Mouse (Mus musculus) midbrain, embryonic 14.5 days (tissue): ENCODE results near the gene Pja2. TPM values are rescaled to one million over a fixed set of nuclear protein-coding genes. Genes with fewer than 3 reads are reported as not detected.
"Not testable (repeated sequence)": the region's sequence is repeated elsewhere in the genome, so short reads cannot be mapped to it uniquely, and the experiment has no call there.

Source experiments
- ATAC-seq: fragments of 200-750 bp; cut with Nextera tagmentation; 2 replicates; pipeline ENCODE4 v1.8.0; 2017; ENCODE audit warnings: moderate number of reproducible peaks, moderate library complexity; ENCODE audit not compliant: low FRiP score, low TSS enrichment
- DNase-seq: peaks from one replicate; pipeline ENCODE4 v3.0.0-alpha.2; 2015
- H3K27ac ChIP-seq: fragments of 300-500 bp; sonication (generic); replicated peaks from 2 replicates; pipeline ENCODE4 v1.5.1; 2014; ENCODE audit warnings: mild to moderate bottlenecking, low read depth, low read length, moderate library complexity
- H3K27me3 ChIP-seq: fragments of 300-500 bp; sonication (generic); 2 replicates; pipeline ENCODE4 v1.6.1; 2014; ENCODE audit warnings: low read length, control low read depth, mixed read lengths; ENCODE audit not compliant: control insufficient read depth, insufficient read depth
- H3K36me3 ChIP-seq: fragments of 300-500 bp; sonication (generic); 2 replicates; pipeline ENCODE4 v1.6.1; 2014; ENCODE audit warnings: low read length, control low read depth; ENCODE audit not compliant: control insufficient read depth, insufficient read depth
- H3K4me1 ChIP-seq: fragments of 300-500 bp; sonication (generic); 2 replicates; pipeline ENCODE4 v1.6.1; 2014; ENCODE audit warnings: mild to moderate bottlenecking, antibody characterized with exemption, low read length, control low read depth; ENCODE audit not compliant: control insufficient read depth, insufficient read depth
- H3K4me2 ChIP-seq: fragments of 300-500 bp; sonication (generic); 2 replicates; pipeline ENCODE4 v1.6.1; 2014; ENCODE audit warnings: mild to moderate bottlenecking, low read length, moderate library complexity
- H3K4me3 ChIP-seq: fragments of 300-500 bp; sonication (generic); replicated peaks from 2 replicates; pipeline ENCODE4 v1.5.1; 2014; ENCODE audit warnings: low read depth, low read length
- H3K9ac ChIP-seq: fragments of 300-500 bp; sonication (generic); replicated peaks from 2 replicates; pipeline ENCODE4 v1.6.1; 2014; ENCODE audit warnings: mild to moderate bottlenecking, low read length, moderate library complexity
- H3K9me3 ChIP-seq: fragments of 300-500 bp; sonication (generic); 2 replicates; pipeline ENCODE4 v1.6.1; 2016; ENCODE audit warnings: low read length, control low read depth, mixed read lengths; ENCODE audit not compliant: control insufficient read depth
- WGBS: fragments of 180-500 bp; shearing (Covaris S2); extraction: QIAGEN DNeasy Blood & Tissue Kit; methylation state at CpG from one replicate; pipeline ENCODE4 v1.1.7; 2014; 5-methylcytosine and 5-hydroxymethylcytosine counted together
- polyA plus RNA-seq: library from polyadenylated mRNA; unstranded; fragments of >200 nt; fragmentation: Nextera tagmentation; extraction: Ambion mirVana; gene quantifications from 2 replicates; pipeline ENCODE4 v1.2.1, GENCODE M21; 2014

Gene Pja2
- polyA plus RNA-seq, 1 experiment from 2014 or later = 195 TPM

DNA sequence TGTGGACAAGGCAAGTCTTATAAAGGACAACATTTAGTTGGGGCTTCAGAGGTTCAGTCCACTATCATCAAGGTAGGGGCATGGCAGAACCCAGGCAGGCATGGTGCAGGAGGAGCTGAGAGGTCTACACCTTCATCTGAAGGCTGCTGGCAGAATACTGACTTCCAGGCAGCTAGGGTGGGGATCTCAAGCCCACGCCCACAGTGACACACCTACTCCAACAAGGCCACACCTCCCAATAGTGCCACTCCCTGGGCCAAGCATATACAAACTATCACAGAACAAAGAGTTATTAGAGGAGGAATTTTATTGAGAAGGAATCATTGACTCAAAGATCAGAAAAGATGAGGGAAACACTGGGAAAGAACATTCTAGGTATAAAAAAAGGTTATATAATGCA, 17.2 kb downstream of the Pja2 start:
- H3K27me3 ChIP-seq, H3K4me2 ChIP-seq, H3K27ac ChIP-seq, H3K9me3 ChIP-seq, H3K9ac ChIP-seq, ATAC-seq, DNase-seq, H3K4me1 ChIP-seq, H3K4me3 ChIP-seq: not testable (repeated sequence)
- 92% methylated on average over 1 of the region's 1 CpGs for WGBS
- peaks cover 18% of the 10 kb centered on the region for H3K36me3 ChIP-seq

GRCm38 (mm10) chr17:64297628-64298027, 34.1 kb downstream of the Pja2 start:
- WGBS = 92% methylated on average over 5 of the region's 5 CpGs
- H3K9me3 ChIP-seq = no peaks in the 10 kb centered on the region
- no peak overlapping the region for H3K9ac ChIP-seq
- H3K27ac ChIP-seq = no peak overlapping the region
- ATAC-seq (no peak), DNase-seq (no peak)
- H3K4me3 ChIP-seq = no peak overlapping the region
- no peaks in the 10 kb centered on the region for H3K27me3 ChIP-seq
- no peaks in the 10 kb centered on the region for H3K4me1 ChIP-seq
- no peak overlapping the region for H3K4me2 ChIP-seq
- H3K36me3 ChIP-seq = peaks cover 13% of the 10 kb centered on the region; the same call in 1 of the 2 replicates

- peaks cover 36% of the 10 kb centered on the region for H3K36me3 ChIP-seq
- H3K27me3 ChIP-seq = no peaks in the 10 kb centered on the region
- no peak overlapping the region for H3K4me2 ChIP-seq
- H3K9me3 ChIP-seq = no peaks in the 10 kb centered on the region
- WGBS = 94% methylated on average over 8 of the region's 8 CpGs
- H3K9ac ChIP-seq = no peak overlapping the region
- no peak for DNase-seq
- no peaks in the 10 kb centered on the region for H3K4me1 ChIP-seq
- H3K27ac ChIP-seq = no peak overlapping the region
- no peak overlapping the region for H3K4me3 ChIP-seq
- ATAC-seq = no peak
Measured at GRCm38 (mm10) chr17:64292740-64293139, 39.0 kb downstream of the Pja2 start.

- no peaks in the 10 kb centered on the region for H3K9me3 ChIP-seq
- no peaks in the 10 kb centered on the region for H3K27me3 ChIP-seq
- no peak overlapping the region for H3K27ac ChIP-seq
- H3K4me1 ChIP-seq = no peaks in the 10 kb centered on the region
- no peak for DNase-seq
- peaks cover 54% of the 10 kb centered on the region for H3K36me3 ChIP-seq
- ATAC-seq = no peak
- H3K4me3 ChIP-seq = no peak overlapping the region
- no peak overlapping the region for H3K4me2 ChIP-seq
- 36% methylated on average over 4 of the region's 4 CpGs for WGBS
- no peak overlapping the region for H3K9ac ChIP-seq
Measured at GRCm38 (mm10) chr17:64289684-64290083, 42.0 kb downstream of the Pja2 start.

- Histone ChIP-seq H3K36me3 (peaks cover 67% of the 10 kb centered on the region), H3K4me2 (no peak overlapping the region), H3K4me1 (no peaks in the 10 kb centered on the region), H3K9me3 (no peaks in the 10 kb centered on the region), H3K27ac (no peak overlapping the region), H3K9ac (no peak overlapping the region), H3K4me3 (no peak overlapping the region), H3K27me3 (no peaks in the 10 kb centered on the region)
- WGBS = 60% methylated on average over 7 of the region's 7 CpGs
- DNase-seq (no peak), ATAC-seq (no peak)
Measured at GRCm38 (mm10) chr17:64288000-64288399, 43.7 kb downstream of the Pja2 start.

GRCm38 (mm10) chr17:64286836-64287235, 44.9 kb downstream of the Pja2 start:
- Histone ChIP-seq H3K4me3 (no peak overlapping the region), H3K27me3 (no peaks in the 10 kb centered on the region), H3K4me2 (no peak overlapping the region), H3K27ac (no peak overlapping the region), H3K9ac (no peak overlapping the region), H3K4me1 (no peaks in the 10 kb centered on the region), H3K9me3 (no peaks in the 10 kb centered on the region), H3K36me3 (peaks cover 70% of the 10 kb centered on the region)
- WGBS = 66% methylated on average over 3 of the region's 3 CpGs
- no peak for DNase-seq
- ATAC-seq = no peak

DNA sequence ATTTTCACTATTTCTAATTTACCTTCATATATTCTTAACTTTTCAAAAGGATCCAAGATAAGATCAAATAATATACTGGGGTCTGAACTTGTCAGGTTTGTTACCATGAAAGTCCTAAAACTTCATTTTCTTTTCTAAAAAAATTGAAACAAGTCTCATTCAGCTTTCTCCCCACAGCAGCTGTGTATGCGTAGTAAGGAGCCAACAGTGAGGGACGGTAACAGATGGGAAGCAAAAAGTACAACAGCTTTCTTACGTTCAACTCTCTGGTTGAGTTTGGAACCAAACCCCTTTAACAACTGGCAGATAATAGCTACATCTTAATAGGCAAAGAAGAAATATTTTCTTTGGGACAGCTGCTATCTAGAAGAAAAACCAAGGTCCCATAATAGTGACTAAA, 50.3 kb downstream of the Pja2 start:
- not testable (repeated sequence) for H3K4me1 ChIP-seq, H3K27me3 ChIP-seq, H3K9ac ChIP-seq, H3K27ac ChIP-seq, ATAC-seq, DNase-seq, H3K4me2 ChIP-seq, H3K9me3 ChIP-seq, H3K4me3 ChIP-seq
- peaks cover 58% of the 10 kb centered on the region for H3K36me3 ChIP-seq
- WGBS = 88% methylated on average over 3 of the region's 3 CpGs

- 83% methylated on average over 9 of the region's 9 CpGs for WGBS
- H3K4me3 ChIP-seq = no peak overlapping the region
- no peak overlapping the region for H3K4me2 ChIP-seq
- no peaks in the 10 kb centered on the region for H3K9me3 ChIP-seq
- H3K27ac ChIP-seq = no peak overlapping the region
- peaks cover 22% of the 10 kb centered on the region for H3K36me3 ChIP-seq
- no peak for DNase-seq
- no peaks in the 10 kb centered on the region for H3K27me3 ChIP-seq
- no peak for ATAC-seq
- H3K9ac ChIP-seq = no peak overlapping the region
- H3K4me1 ChIP-seq = no peaks in the 10 kb centered on the region
Measured at GRCm38 (mm10) chr17:64277649-64278212, 54.0 kb downstream of the Pja2 start.

GRCm38 (mm10) chr17:64276666-64277065, 55.0 kb downstream of the Pja2 start:
- H3K27me3 ChIP-seq = no peaks in the 10 kb centered on the region
- H3K27ac ChIP-seq = no peak overlapping the region
- DNase-seq (no peak), ATAC-seq (no peak)
- peaks cover 17% of the 10 kb centered on the region; the same call in 1 of the 2 replicates for H3K36me3 ChIP-seq
- no peak overlapping the region for H3K4me2 ChIP-seq
- 91% methylated on average over 5 of the region's 5 CpGs for whole genome bisulfite sequencing
- no peak overlapping the region for H3K9ac ChIP-seq
- H3K4me1 ChIP-seq = no peaks in the 10 kb centered on the region
- no peaks in the 10 kb centered on the region for H3K9me3 ChIP-seq
- no peak overlapping the region for H3K4me3 ChIP-seq
